Mouse (Mus musculus) MEL (cell line): ENCODE measurements around the gene Uba52. TPM values are rescaled to one million over a fixed set of nuclear protein-coding genes. Genes with fewer than 3 reads are reported as not detected.

Experiments
- DNase-seq: peaks from one replicate; pipeline ENCODE4 v3.0.0; 2011; ENCODE audit warnings: low read depth, low spot score
- H3K27ac ChIP-seq: 2 replicates; pipeline ENCODE4 v1.5.1; 2012; ENCODE audit warnings: low read depth, mild to moderate bottlenecking, control low read depth, low read length, moderate library complexity; ENCODE audit not compliant: control insufficient read depth
- H3K27me3 ChIP-seq, 2 experiments: fragments of 150-350 bp in 1 of 2; sonication (generic) in 1 of 2; 2 replicates each; pipeline ENCODE4 v1.6.1; 2012; ENCODE audit warnings: low read length in 2 of 2, mild to moderate bottlenecking in 2 of 2, improper control_type of control experiment in 1 of 2, moderate library complexity in 1 of 2; ENCODE audit not compliant: insufficient read depth in 2 of 2, control insufficient read depth in 1 of 2
- H3K36me3 ChIP-seq, 2 experiments: 2 replicates each; pipeline ENCODE4 v1.6.1; 2012 to 2014; ENCODE audit warnings: low read length in 2 of 2, improper control_type of control experiment in 1 of 2, inconsistent platforms in 1 of 2, mild to moderate bottlenecking in 1 of 2; ENCODE audit not compliant: insufficient read depth in 2 of 2, control insufficient read depth in 1 of 2
- H3K4me1 ChIP-seq, 2 experiments: fragments of 150-350 bp in 1 of 2; sonication (generic) in 1 of 2; 2 replicates each; pipeline ENCODE4 v1.6.1; 2012; ENCODE audit warnings: low read length in 2 of 2, improper control_type of control experiment in 1 of 2, mild to moderate bottlenecking in 1 of 2; ENCODE audit not compliant: insufficient read depth in 2 of 2, control insufficient read depth in 1 of 2
- H3K4me3 ChIP-seq, 2 experiments: fragments of 150-350 bp in 1 of 2; sonication (generic) in 1 of 2; 2 replicates each; pipeline ENCODE4 v1.5.1; 2012; ENCODE audit warnings: low read depth in 2 of 2, low read length in 2 of 2, mild to moderate bottlenecking in 2 of 2, moderate library complexity in 2 of 2, control low read depth in 1 of 2, improper control_type of control experiment in 1 of 2; ENCODE audit not compliant: control insufficient read depth in 1 of 2, insufficient read depth in 1 of 2
- H3K79me2 ChIP-seq: 2 replicates; pipeline ENCODE4 v1.6.1; 2012; ENCODE audit warnings: mild to moderate bottlenecking, low read length, moderate library complexity; ENCODE audit not compliant: control insufficient read depth, poor library complexity, insufficient read depth
- H3K9ac ChIP-seq: 2 replicates; pipeline ENCODE4 v1.6.1; 2012; ENCODE audit warnings: low read depth, mild to moderate bottlenecking, control low read depth, low read length, moderate library complexity; ENCODE audit not compliant: control insufficient read depth, poor library complexity, severe bottlenecking
- H3K9me3 ChIP-seq: fragments of 150-350 bp; sonication (generic); replicated peaks from 2 replicates; pipeline ENCODE4 v1.6.1; 2012; ENCODE audit warnings: mild to moderate bottlenecking, low read length, improper control_type of control experiment, moderate library complexity; ENCODE audit not compliant: insufficient read depth
- BHLHE40 ChIP-seq: IDR thresholded peaks from 2 replicates; pipeline ENCODE4 v1.6.1; 2012; ENCODE audit warnings: low read depth, mild to moderate bottlenecking, inconsistent platforms, low read length, improper control_type of control experiment, borderline replicate concordance
- E2F4 ChIP-seq: IDR thresholded peaks from 2 replicates; pipeline ENCODE4 v1.6.1; 2011; ENCODE audit warnings: low read depth, low read length, improper control_type of control experiment, borderline replicate concordance
- ETS1 ChIP-seq: IDR thresholded peaks from 2 replicates; pipeline ENCODE4 v1.6.1; 2012; ENCODE audit warnings: low read depth, mild to moderate bottlenecking, inconsistent platforms, low read length, improper control_type of control experiment, moderate library complexity
- GATA1 ChIP-seq: IDR thresholded peaks from 2 replicates; pipeline ENCODE4 v1.6.1; 2011; ENCODE audit warnings: low read depth, low read length, improper control_type of control experiment
- JUND ChIP-seq: IDR thresholded peaks from 2 replicates; pipeline ENCODE4 v1.6.1; 2011; ENCODE audit warnings: low read depth, mild to moderate bottlenecking, improper control_type of control experiment, low read length
- MAFK ChIP-seq: IDR thresholded peaks from 2 replicates; pipeline ENCODE4 v1.6.1; 2011; ENCODE audit warnings: low read depth, mild to moderate bottlenecking, low read length, improper control_type of control experiment, borderline replicate concordance
- MAX ChIP-seq: IDR thresholded peaks from 2 replicates; pipeline ENCODE4 v1.6.1; 2011; ENCODE audit warnings: low read length, improper control_type of control experiment
- MAZ ChIP-seq: IDR thresholded peaks from 2 replicates; pipeline ENCODE4 v1.6.1; 2012; ENCODE audit warnings: low read depth, mild to moderate bottlenecking, inconsistent platforms, low read length, improper control_type of control experiment
- MEF2A ChIP-seq: IDR thresholded peaks from 2 replicates; pipeline ENCODE4 v1.6.1; 2014; ENCODE audit warnings: low read depth, mild to moderate bottlenecking, inconsistent platforms, low read length, improper control_type of control experiment; ENCODE audit not compliant: poor library complexity, insufficient replicate concordance, severe bottlenecking; ENCODE audit errors: extremely low read depth
- MYB ChIP-seq: IDR thresholded peaks from 2 replicates; pipeline ENCODE4 v1.6.1; 2011; ENCODE audit warnings: mild to moderate bottlenecking, low read depth, low read length, improper control_type of control experiment
- NRF1 ChIP-seq: IDR thresholded peaks from 2 replicates; pipeline ENCODE4 v1.6.1; 2014; ENCODE audit warnings: low read depth, mild to moderate bottlenecking, inconsistent platforms, low read length, improper control_type of control experiment, moderate library complexity; ENCODE audit not compliant: poor library complexity, insufficient read depth, severe bottlenecking
- POLR2A ChIP-seq, 2 experiments: IDR thresholded peaks; 2 replicates each; pipeline ENCODE4 v1.6.1; 2011 to 2012; ENCODE audit warnings: low read length in 2 of 2, mild to moderate bottlenecking in 2 of 2, control low read depth in 1 of 2, improper control_type of control experiment in 1 of 2, low read depth in 1 of 2, moderate library complexity in 1 of 2; ENCODE audit not compliant: control insufficient read depth in 1 of 2, insufficient read depth in 1 of 2, poor library complexity in 1 of 2
- RAD21 ChIP-seq: IDR thresholded peaks from 2 replicates; pipeline ENCODE4 v1.6.1; 2011; ENCODE audit warnings: mild to moderate bottlenecking, low read depth, low read length, improper control_type of control experiment
- SMC3 ChIP-seq: IDR thresholded peaks from 2 replicates; pipeline ENCODE4 v1.6.1; 2011; ENCODE audit warnings: low read depth, low read length, improper control_type of control experiment
- UBTF ChIP-seq: IDR thresholded peaks from 2 replicates; pipeline ENCODE4 v1.6.1; 2012; ENCODE audit warnings: low read depth, mild to moderate bottlenecking, inconsistent platforms, low read length, improper control_type of control experiment, moderate library complexity, borderline replicate concordance; ENCODE audit not compliant: insufficient read depth
- USF2 ChIP-seq, 2 experiments: IDR thresholded peaks; 2 replicates each; pipeline ENCODE4 v1.6.1; 2011 to 2012; ENCODE audit warnings: improper control_type of control experiment in 2 of 2, low read length in 2 of 2, borderline replicate concordance in 1 of 2, inconsistent platforms in 1 of 2, low read depth in 1 of 2, mild to moderate bottlenecking in 1 of 2; ENCODE audit not compliant: insufficient read depth in 1 of 2
- ZC3H11A ChIP-seq: IDR thresholded peaks from 2 replicates; pipeline ENCODE4 v1.6.1; 2012; ENCODE audit warnings: low read depth, mild to moderate bottlenecking, inconsistent platforms, low read length, improper control_type of control experiment
- ZKSCAN1 ChIP-seq: IDR thresholded peaks from 2 replicates; pipeline ENCODE4 v1.6.1; 2012; ENCODE audit warnings: low read depth, mild to moderate bottlenecking, inconsistent platforms, low read length, improper control_type of control experiment, moderate library complexity
- ZMIZ1 ChIP-seq: IDR thresholded peaks from 2 replicates; pipeline ENCODE4 v1.6.1; 2012; ENCODE audit warnings: low read depth, mild to moderate bottlenecking, inconsistent platforms, low read length, improper control_type of control experiment, moderate library complexity
- ZNF384 ChIP-seq: IDR thresholded peaks from 2 replicates; pipeline ENCODE4 v1.6.1; 2012; ENCODE audit warnings: low read depth, mild to moderate bottlenecking, inconsistent platforms, low read length, improper control_type of control experiment
- polyA plus RNA-seq, 2 experiments: library from polyadenylated mRNA; stranded (reverse) in 1 of 2; unstranded in 1 of 2; fragments of >175 nt in 1 of 2; fragments of >200 nt in 1 of 2; gene quantifications; 2 replicates each; pipeline versions ENCODE4 v1.2.1 to v1.2.4; 2012; ENCODE audit warnings: low replicate concordance in 2 of 2, low read depth in 1 of 2; ENCODE audit not compliant: insufficient read length in 2 of 2, insufficient read depth in 1 of 2, missing spikeins in 1 of 2
- total RNA-seq: library from RNA; depleted of rRNA; stranded (reverse); fragments of 300-350 nt; gene quantifications from 2 replicates; pipeline ENCODE4 v1.2.3, GENCODE M21; 2012

Gene Uba52
- total and polyA plus RNA-seq, 3 experiments, result 2,814 to 3,633 TPM; not detected in 1

DNA sequence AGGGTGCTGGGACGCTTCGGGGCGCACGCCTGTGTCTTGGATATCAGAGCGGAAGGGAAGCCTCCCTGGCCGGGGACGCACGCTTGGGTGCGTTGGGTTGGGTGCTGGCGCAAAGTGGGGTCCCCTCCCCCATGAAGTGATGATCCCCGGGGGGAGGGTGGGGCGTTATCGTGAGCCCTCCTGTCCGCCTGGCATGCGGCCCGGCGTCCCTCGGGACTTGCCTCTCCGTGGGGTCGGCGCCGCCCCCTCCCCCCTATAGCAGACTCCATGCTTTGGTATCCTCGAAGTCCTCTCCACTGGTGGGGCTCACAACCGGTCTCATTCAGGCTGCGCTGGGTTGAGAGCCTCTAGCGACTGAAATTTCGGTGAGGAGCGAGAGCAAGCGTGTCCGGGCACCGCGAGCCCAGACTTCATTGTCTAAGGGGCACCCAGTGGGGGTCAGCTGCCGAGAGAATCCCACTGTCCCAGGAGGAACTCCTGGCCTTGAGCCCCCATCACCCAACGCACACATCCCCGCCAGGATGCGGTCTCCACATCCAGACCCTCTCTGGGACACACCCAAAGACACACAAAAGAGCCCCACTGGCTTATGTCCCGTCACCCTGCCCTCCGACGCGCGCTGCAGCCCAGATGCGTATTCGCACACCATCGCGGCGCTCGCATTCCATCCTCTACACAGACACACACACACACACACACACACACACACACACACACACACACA is 16.7 kb downstream of the Uba52 start:
- H3K4me1 ChIP-seq, result no peaks in the 10 kb centered on the region
- no peak overlapping the region for H3K4me3 ChIP-seq
- H3K9me3 ChIP-seq, result no peaks in the 10 kb centered on the region
- no peak overlapping the region for H3K27ac ChIP-seq
- no peaks in the 10 kb centered on the region; a peak in 1 of 4 replicates for H3K27me3 ChIP-seq
- no peak overlapping the region for H3K9ac ChIP-seq
- TF ChIP-seq GATA1, result no peak
- TF ChIP-seq UBTF, result no peak
- no peak for TF ChIP-seq SMC3
- no peak for TF ChIP-seq ETS1
- TF ChIP-seq MAZ, result no peak
- no peak for TF ChIP-seq POLR2A (IDR thresholded peaks at IDR 0.05; ENCODE audit: control insufficient read depth in 1 of 2, insufficient read depth in 1 of 2, low read depth in 1 of 2, low read length in 2 of 2, poor library complexity in 1 of 2)
- no peak for TF ChIP-seq ZMIZ1
- no peak for TF ChIP-seq E2F4
- TF ChIP-seq ZC3H11A, result no peak
- TF ChIP-seq NRF1, result no peak
- no peak for TF ChIP-seq MEF2A
- TF ChIP-seq BHLHE40, result no peak
- no peak for TF ChIP-seq JUND
- TF ChIP-seq MAFK, result no peak
- TF ChIP-seq USF2 (IDR thresholded peaks at IDR 0.05; ENCODE audit: borderline replicate concordance in 1 of 2, insufficient read depth in 1 of 2, low read depth in 1 of 2, low read length in 2 of 2), result no peak
- TF ChIP-seq MYB, result no peak
- no peak for TF ChIP-seq ZKSCAN1
- TF ChIP-seq ZNF384, result no peak
- no peak for TF ChIP-seq RAD21
- no peak for TF ChIP-seq MAX
- H3K36me3 ChIP-seq, result no peaks in the 10 kb centered on the region
- no peak for DNase-seq
- no peaks in the 10 kb centered on the region for H3K79me2 ChIP-seq
